Comparison of ENCODE assay signal across 21 mouse cellular contexts in the genomic region with DNA sequence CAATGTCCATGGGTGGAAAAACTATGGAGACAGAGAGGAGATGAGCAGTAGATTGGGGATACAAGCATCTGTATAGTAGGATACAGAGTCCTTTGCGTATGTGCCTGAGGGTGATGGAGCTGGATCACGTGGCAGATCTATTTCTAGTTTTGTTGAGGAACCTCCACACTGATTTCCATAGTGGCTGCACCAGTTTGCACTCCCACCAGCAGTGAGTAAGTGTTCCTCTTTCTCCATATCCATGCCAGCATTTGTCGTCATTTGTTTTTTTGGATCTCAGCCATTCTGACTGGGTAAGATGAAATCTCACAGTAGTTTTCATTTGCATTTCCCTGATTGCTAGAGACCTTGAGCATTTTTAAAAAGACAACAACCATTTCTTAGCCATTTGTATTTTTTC. TPM values are rescaled to one million over a fixed set of nuclear protein-coding genes. Genes with fewer than 3 reads are reported as not detected.
DNase-seq lines count a peak whose midpoint lies in the region; ATAC-seq and TF ChIP-seq lines count a peak whose summit lies in the region.
"Had no signal": no experiment of that assay in that cellular context is flagged by ENCODE, and none has a peak within 500 bp of the region (broad histone marks: within the 10 kb centered on the region; RNA-seq: fewer than 3 reads in every experiment).

No protein-coding gene starts in this region.

- intact Hi-C loops in left cerebral cortex, postnatal 10 days (cut with DNase I), result no loop called here
- intact Hi-C loops in left cerebral cortex, postnatal 14 days (cut with DNase I), result no loop called here

- no peak overlapping the region for H3K4me2 ChIP-seq in forebrain, embryonic 14.5 days (ENCODE audit: low read length)
- H3K4me2 ChIP-seq in hindbrain, postnatal 0 days (ENCODE audit: low read depth, low read length), result no peak overlapping the region
- H3K4me2 ChIP-seq: embryonic facial prominence, embryonic 15.5 days; hindbrain, embryonic 12.5 days; limb, embryonic 13.5 days; midbrain, embryonic 11.5 days; neural tube, embryonic 12.5 days; stomach, embryonic 15.5 days had no signal

- peak; percentile 19 for DNase-seq in forebrain, embryonic 14.5 days (ENCODE audit: low spot score)
- no peak for DNase-seq in forebrain, embryonic 10.5 days (ENCODE audit: extremely low spot score, low spot score)
- peak; percentile 41 to 51 for DNase-seq in left cerebral cortex, adult 18-20 months (ENCODE audit: low spot score in 2 of 2)
- no peak for DNase-seq in left cerebral cortex, postnatal 10 days (ENCODE audit: extremely low spot score in 1 of 2, low spot score in 2 of 2)
- DNase-seq in brain, embryonic 14.5 days (ENCODE audit: low read depth), result peak; percentile 30
- DNase-seq in left cerebral cortex, postnatal 14 days (ENCODE audit: low spot score in 2 of 2), result peak; percentile 51 to 73
- DNase-seq in spleen, adult 12 weeks (ENCODE audit: low spot score), result no peak
- DNase-seq in hindbrain, postnatal 0 days (ENCODE audit: low spot score), result no peak
- DNase-seq: cerebellum, postnatal 10 days; embryo, embryonic 11 days; gastrocnemius, postnatal 14 days; heart, adult 2 months; lung, postnatal 4 days; spleen, adult 18-20 months had no signal

- no peak for TF ChIP-seq POLR2A in brain, embryonic 14.5 days (IDR thresholded peaks at IDR 0.05; ENCODE audit: borderline replicate concordance, extremely low read depth, insufficient read depth, insufficient read length, poor library complexity, severe bottlenecking)

- no peaks in the 10 kb centered on the region for H3K4me1 ChIP-seq in forebrain, embryonic 14.5 days (ENCODE audit: control insufficient read depth, insufficient read depth, low read length)
- no peaks in the 10 kb centered on the region for H3K4me1 ChIP-seq in forebrain, embryonic 10.5 days
- H3K4me1 ChIP-seq in hindbrain, postnatal 0 days (ENCODE audit: insufficient read depth, low read length), result no peaks in the 10 kb centered on the region
- H3K4me1 ChIP-seq: embryonic facial prominence, embryonic 15.5 days; hindbrain, embryonic 12.5 days; limb, embryonic 13.5 days; neural tube, embryonic 12.5 days; stomach, embryonic 15.5 days had no signal

- H3K36me3 ChIP-seq in forebrain, embryonic 14.5 days (ENCODE audit: control insufficient read depth, insufficient read depth, low read length), result no peaks in the 10 kb centered on the region
- no peaks in the 10 kb centered on the region for H3K36me3 ChIP-seq in forebrain, embryonic 10.5 days (replicated peaks)
- no peaks in the 10 kb centered on the region for H3K36me3 ChIP-seq in hindbrain, postnatal 0 days (ENCODE audit: insufficient read depth, low read length)
- H3K36me3 ChIP-seq: embryonic facial prominence, embryonic 15.5 days; hindbrain, embryonic 12.5 days; limb, embryonic 13.5 days; neural tube, embryonic 12.5 days; stomach, embryonic 15.5 days had no signal

- no peak overlapping the region for H3K4me3 ChIP-seq in forebrain, embryonic 14.5 days (ENCODE audit: low read depth, low read length)
- H3K4me3 ChIP-seq in forebrain, embryonic 10.5 days, result no peak overlapping the region
- no peak overlapping the region for H3K4me3 ChIP-seq in hindbrain, postnatal 0 days (ENCODE audit: low read length)
- H3K4me3 ChIP-seq: embryonic facial prominence, embryonic 15.5 days; heart, adult 2 months; hindbrain, embryonic 12.5 days; limb, embryonic 13.5 days; neural tube, embryonic 12.5 days; stomach, embryonic 15.5 days had no signal

- no peaks in the 10 kb centered on the region for H3K9me3 ChIP-seq in forebrain, embryonic 14.5 days (replicated peaks; ENCODE audit: control insufficient read depth, low read length)
- H3K9me3 ChIP-seq in forebrain, embryonic 10.5 days, result no peaks in the 10 kb centered on the region
- no peaks in the 10 kb centered on the region for H3K9me3 ChIP-seq in hindbrain, postnatal 0 days (ENCODE audit: low read length)
- H3K9me3 ChIP-seq: embryonic facial prominence, embryonic 15.5 days; hindbrain, embryonic 12.5 days; limb, embryonic 13.5 days; neural tube, embryonic 12.5 days; stomach, embryonic 15.5 days had no signal

- no peak overlapping the region for H3K9ac ChIP-seq in forebrain, embryonic 14.5 days (ENCODE audit: low read length)
- H3K9ac ChIP-seq in hindbrain, postnatal 0 days (replicated peaks; ENCODE audit: low read length), result no peak overlapping the region
- H3K9ac ChIP-seq: embryonic facial prominence, embryonic 15.5 days; hindbrain, embryonic 12.5 days; limb, embryonic 13.5 days; neural tube, embryonic 12.5 days; stomach, embryonic 15.5 days had no signal

- no peaks in the 10 kb centered on the region for H3K27me3 ChIP-seq in forebrain, embryonic 14.5 days (replicated peaks; ENCODE audit: control insufficient read depth, insufficient read depth, low read length)
- H3K27me3 ChIP-seq in forebrain, embryonic 10.5 days (ENCODE audit: poor library complexity, severe bottlenecking), result no peaks in the 10 kb centered on the region
- H3K27me3 ChIP-seq in hindbrain, postnatal 0 days (ENCODE audit: insufficient read depth, low read length), result no peaks in the 10 kb centered on the region
- H3K27me3 ChIP-seq: embryonic facial prominence, embryonic 15.5 days; hindbrain, embryonic 12.5 days; limb, embryonic 13.5 days; neural tube, embryonic 12.5 days; stomach, embryonic 15.5 days had no signal

- TF ChIP-seq CTCF in brain, embryonic 14.5 days (IDR thresholded peaks at IDR 0.05; ENCODE audit: borderline replicate concordance, extremely low read depth, insufficient read depth, insufficient read length), result no peak
- TF ChIP-seq CTCF in hindbrain, postnatal 0 days (IDR thresholded peaks at IDR 0.05; ENCODE audit: low read depth), result no peak

- ATAC-seq in forebrain, embryonic 14.5 days, result no peak
- ATAC-seq in hindbrain, postnatal 0 days, result no peak

- WGBS in forebrain, embryonic 14.5 days, result 65% methylated on average over 3 of the region's 3 CpGs
- WGBS in forebrain, embryonic 10.5 days, result 75% methylated on average over 3 of the region's 3 CpGs
- WGBS in hindbrain, postnatal 0 days, result 73% methylated on average over 3 of the region's 3 CpGs

- H3K27ac ChIP-seq in forebrain, embryonic 14.5 days (ENCODE audit: low read depth, low read length), result no peak overlapping the region
- H3K27ac ChIP-seq in forebrain, embryonic 10.5 days, result no peak overlapping the region
- no peak overlapping the region for H3K27ac ChIP-seq in hindbrain, postnatal 0 days
- H3K27ac ChIP-seq: embryonic facial prominence, embryonic 15.5 days; heart, adult 2 months; hindbrain, embryonic 12.5 days; limb, embryonic 13.5 days; neural tube, embryonic 12.5 days; stomach, embryonic 15.5 days had no signal

RNA-seq across cellular contexts. Expression of gene Lonrf3, which starts 16.7 kb away (rescaled TPM):
- 0.98 and 1.3 TPM in 2 replicates for polyA plus RNA-seq in forebrain, embryonic 14.5 days (2014; fragmentation: Nextera tagmentation; extraction: Ambion mirVana)
- polyA plus RNA-seq in forebrain, embryonic 10.5 days (2016; fragmentation: Nextera tagmentation; extraction: Ambion mirVana), result 0.53 and 0.93 TPM in 2 replicates
- 10 to 100 TPM; 17.5 to 24.4 TPM for total RNA-seq in left cerebral cortex, adult 18-20 months (2021)
- 1 to 10 TPM; 7.4 to 9.7 TPM for total RNA-seq in left cerebral cortex, postnatal 10 days (2021)
- polyA plus RNA-seq in brain, embryonic 14.5 days (2012; rRNA removed), result 1.2 and 1.7 TPM in 2 replicates
- 1 to 10 TPM; 8.9 to 9.7 TPM for total RNA-seq in left cerebral cortex, postnatal 14 days (2021)
- total RNA-seq in hindbrain, postnatal 0 days (2014; rRNA removed), result 9.9 and 10.8 TPM in 2 replicates
- 0.91 and 1.1 TPM in 2 replicates for polyA plus RNA-seq in hindbrain, postnatal 0 days (2015; fragmentation: Nextera tagmentation; extraction: Ambion mirVana)
- total RNA-seq: monocyte, adult 5-6 weeks had no signal

Comparison
In these comparisons a context has a peak if more than half of its experiments do, and no peak if none do; other contexts are left out.
1. DNase-seq: peak in forebrain, embryonic 14.5 days (single experiment), left cerebral cortex, adult 18-20 months (2 of 2), brain, embryonic 14.5 days (single experiment) and left cerebral cortex, postnatal 14 days (2 of 2); none in forebrain, embryonic 10.5 days (single experiment), left cerebral cortex, postnatal 10 days (0 of 2), spleen, adult 12 weeks (single experiment) and hindbrain, postnatal 0 days (single experiment).